In genomic region chr8:117116534-117116933, GRCm38 (mm10) we compare ENCODE assay signal across 23 mouse cellular contexts. TPM values are rescaled to one million over a fixed set of nuclear protein-coding genes. Genes with fewer than 3 reads are reported as not detected.
A peak's percentile ranks its signal among the peaks of the same experiment; 100 is the strongest.
DNase-seq lines count a peak whose midpoint lies in the region; ATAC-seq and TF ChIP-seq lines count a peak whose summit lies in the region.
"Had no signal": no experiment of that assay in that cellular context is flagged by ENCODE, and none has a peak within 500 bp of the region (broad histone marks: within the 10 kb centered on the region; RNA-seq: fewer than 3 reads in every experiment).

No protein-coding gene starts in this region.

- H3K79me2 ChIP-seq in MEL (ENCODE audit: control insufficient read depth, insufficient read depth, low read length, poor library complexity): no peaks in the 10 kb centered on the region

- H3K4me2 ChIP-seq in intestine, embryonic 15.5 days (replicated peaks): peak overlapping the region; percentile 44
- H3K4me2 ChIP-seq in stomach, embryonic 15.5 days: no peak overlapping the region
- H3K4me2 ChIP-seq: forebrain, embryonic 15.5 days had no signal

- TF ChIP-seq EP300 in MEL (IDR thresholded peaks at IDR 0.05; ENCODE audit: low read depth in 1 of 2, low read length in 2 of 2): no peak

- no peaks in the 10 kb centered on the region for H3K36me3 ChIP-seq in heart, embryonic 10.5 days
- H3K36me3 ChIP-seq in MEL (ENCODE audit: control insufficient read depth in 1 of 2, insufficient read depth in 2 of 2, low read length in 2 of 2): peaks cover 0 to 28% of the 10 kb centered on the region in 2 experiments; a peak in 2 of 4 replicates
- no peaks in the 10 kb centered on the region for H3K36me3 ChIP-seq in intestine, embryonic 15.5 days
- no peaks in the 10 kb centered on the region for H3K36me3 ChIP-seq in stomach, embryonic 15.5 days
- H3K36me3 ChIP-seq: embryonic facial prominence, embryonic 15.5 days; forebrain, embryonic 15.5 days; heart, embryonic 15.5 days; hindbrain, embryonic 12.5 days; limb, embryonic 13.5 days; liver, embryonic 13.5 days had no signal

- H3K4me3 ChIP-seq in heart, embryonic 10.5 days: no peak overlapping the region
- no peak overlapping the region for H3K4me3 ChIP-seq in MEL (ENCODE audit: control insufficient read depth in 1 of 2, insufficient read depth in 1 of 2, low read depth in 2 of 2, low read length in 2 of 2)
- H3K4me3 ChIP-seq in intestine, embryonic 15.5 days (replicated peaks): no peak overlapping the region
- no peak overlapping the region for H3K4me3 ChIP-seq in stomach, embryonic 15.5 days (replicated peaks)
- H3K4me3 ChIP-seq: embryonic facial prominence, embryonic 15.5 days; forebrain, embryonic 15.5 days; heart, embryonic 15.5 days; hindbrain, embryonic 12.5 days; layer of hippocampus, adult 2 months; left cerebral cortex, adult 2 months; limb, embryonic 13.5 days; liver, embryonic 13.5 days had no signal

- H3K27me3 ChIP-seq in heart, embryonic 10.5 days (ENCODE audit: insufficient read depth, poor library complexity, severe bottlenecking): no peaks in the 10 kb centered on the region
- H3K27me3 ChIP-seq in MEL (ENCODE audit: control insufficient read depth in 1 of 2, insufficient read depth in 2 of 2, low read length in 2 of 2): no peaks in the 10 kb centered on the region
- H3K27me3 ChIP-seq in intestine, embryonic 15.5 days (replicated peaks): no peaks in the 10 kb centered on the region
- H3K27me3 ChIP-seq in stomach, embryonic 15.5 days (replicated peaks): no peaks in the 10 kb centered on the region
- H3K27me3 ChIP-seq: embryonic facial prominence, embryonic 15.5 days; forebrain, embryonic 15.5 days; heart, embryonic 15.5 days; hindbrain, embryonic 12.5 days; limb, embryonic 13.5 days; liver, embryonic 13.5 days had no signal

- TF ChIP-seq POLR2A in MEL (IDR thresholded peaks at IDR 0.05; ENCODE audit: control insufficient read depth in 1 of 2, insufficient read depth in 1 of 2, low read depth in 1 of 2, low read length in 2 of 2, poor library complexity in 1 of 2): no peak

- H3K9me3 ChIP-seq in heart, embryonic 10.5 days: no peaks in the 10 kb centered on the region
- H3K9me3 ChIP-seq in MEL (replicated peaks; ENCODE audit: insufficient read depth, low read length): no peaks in the 10 kb centered on the region
- no peaks in the 10 kb centered on the region for H3K9me3 ChIP-seq in intestine, embryonic 15.5 days
- no peaks in the 10 kb centered on the region for H3K9me3 ChIP-seq in stomach, embryonic 15.5 days
- H3K9me3 ChIP-seq: embryonic facial prominence, embryonic 15.5 days; forebrain, embryonic 15.5 days; heart, embryonic 15.5 days; hindbrain, embryonic 12.5 days; limb, embryonic 13.5 days; liver, embryonic 13.5 days had no signal

- no peak for TF ChIP-seq RAD21 in MEL (IDR thresholded peaks at IDR 0.05; ENCODE audit: low read depth, low read length)

- no peak overlapping the region for H3K9ac ChIP-seq in MEL (ENCODE audit: control insufficient read depth, low read depth, low read length, poor library complexity, severe bottlenecking)
- H3K9ac ChIP-seq in intestine, embryonic 15.5 days: no peak overlapping the region
- H3K9ac ChIP-seq in stomach, embryonic 15.5 days: no peak overlapping the region
- H3K9ac ChIP-seq: embryonic facial prominence, embryonic 15.5 days; forebrain, embryonic 15.5 days; heart, embryonic 15.5 days; hindbrain, embryonic 12.5 days; limb, embryonic 13.5 days had no signal

- peaks cover 31% of the 10 kb centered on the region for H3K4me1 ChIP-seq in heart, embryonic 10.5 days
- peaks cover 5 to 37% of the 10 kb centered on the region in 2 experiments for H3K4me1 ChIP-seq in MEL (ENCODE audit: control insufficient read depth in 1 of 2, insufficient read depth in 2 of 2, low read length in 2 of 2)
- H3K4me1 ChIP-seq in intestine, embryonic 15.5 days (replicated peaks): peaks cover 17% of the 10 kb centered on the region
- peaks cover 8% of the 10 kb centered on the region; the same call in 1 of the 2 replicates for H3K4me1 ChIP-seq in stomach, embryonic 15.5 days

- ATAC-seq in intestine, embryonic 15.5 days: peak; percentile 60
- ATAC-seq in stomach, embryonic 15.5 days (ENCODE audit: insufficient read depth, low FRiP score, low read depth): no peak
- no peak for ATAC-seq in erythroblast, adult 5-6 weeks (replicated peaks; ENCODE audit: low FRiP score, poor library complexity, severe bottlenecking)
- ATAC-seq: CD4-positive, CD25-positive, alpha-beta regulatory T cell, adult 4 months; forebrain, embryonic 15.5 days had no signal

- 0 out of 2 replicates have a peak overlapping the region, but pooled peaks have one; percentile 74 for H3K27ac ChIP-seq in heart, embryonic 10.5 days
- H3K27ac ChIP-seq in MEL (ENCODE audit: control insufficient read depth, low read depth, low read length): peak overlapping the region; percentile 67
- peak overlapping the region; percentile 91 for H3K27ac ChIP-seq in intestine, embryonic 15.5 days
- peak overlapping the region; percentile 87 for H3K27ac ChIP-seq in stomach, embryonic 15.5 days
- H3K27ac ChIP-seq: embryonic facial prominence, embryonic 15.5 days; forebrain, embryonic 15.5 days; heart, embryonic 15.5 days; hindbrain, embryonic 12.5 days; layer of hippocampus, adult 2 months; left cerebral cortex, adult 2 months; limb, embryonic 13.5 days had no signal

- no peak for TF ChIP-seq CTCF in MEL (IDR thresholded peaks at IDR 0.05 in 2 of 3, conservative IDR thresholded peaks at IDR 0.05 in 1 of 3; ENCODE audit: control insufficient read depth in 1 of 3, insufficient read depth in 1 of 3, low read depth in 2 of 3, low read length in 3 of 3, poor library complexity in 1 of 3, severe bottlenecking in 1 of 3)

- 69% methylated on average over 7 of the region's 7 CpGs for WGBS in heart, embryonic 10.5 days
- 65% methylated on average over 7 of the region's 7 CpGs for WGBS in intestine, embryonic 15.5 days
- 55% methylated on average over 7 of the region's 7 CpGs for WGBS in stomach, embryonic 15.5 days

- DNase-seq in heart, embryonic 10.5 days (ENCODE audit: low spot score): no peak
- DNase-seq in heart, adult 11 months: no peak
- no peak for DNase-seq in MEL (ENCODE audit: low read depth, low spot score)
- no peak for DNase-seq in gastrocnemius, postnatal 25 days
- DNase-seq: adrenal gland, adult 8-10 months; gastrocnemius, postnatal 36 days had no signal

TF ChIP-seq in MEL, 35 proteins besides CTCF, POLR2A, EP300 and RAD21:
- TF ChIP-seq UBTF (IDR thresholded peaks at IDR 0.05; ENCODE audit: borderline replicate concordance, insufficient read depth, low read depth, low read length): no peak
- TF ChIP-seq ZMIZ1 (IDR thresholded peaks at IDR 0.05; ENCODE audit: low read depth, low read length): no peak
- no peak for TF ChIP-seq GATA1 (IDR thresholded peaks at IDR 0.05; ENCODE audit: low read depth, low read length)
- TF ChIP-seq SMC3 (IDR thresholded peaks at IDR 0.05; ENCODE audit: low read depth, low read length): no peak
- no peak for TF ChIP-seq USF1 (IDR thresholded peaks at IDR 0.05; ENCODE audit: low read depth, low read length)

RNA-seq across cellular contexts. Expression of gene Bco1, which starts 20.9 kb away (rescaled TPM):
- polyA plus RNA-seq in heart, embryonic 10.5 days (2016; fragmentation: Nextera tagmentation; extraction: Ambion mirVana): 0.14 and 2.8 TPM in 2 replicates
- total RNA-seq in MEL (2012; rRNA removed): 1.2 and 1.6 TPM in 2 replicates
- under 1 TPM in 1 of 2 experiments, not detected in 1; 0.70 TPM for polyA plus RNA-seq in MEL (2012; ENCODE audit: insufficient read depth in 1 of 2, insufficient read length in 2 of 2, low read depth in 1 of 2, low replicate concordance in 2 of 2, missing spikeins in 1 of 2)
- polyA plus RNA-seq in intestine, embryonic 15.5 days (2015; fragmentation: Nextera tagmentation; extraction: Ambion mirVana): 1.2 and 1.4 TPM in 2 replicates
- 1.1 and 1.2 TPM in 2 replicates for polyA plus RNA-seq in stomach, embryonic 15.5 days (2015; fragmentation: Nextera tagmentation; extraction: Ambion mirVana)
- total RNA-seq in erythroblast, adult 5-6 weeks (2015; ENCODE audit: low replicate concordance): not detected in 2 replicates
- not detected in 2 replicates for total RNA-seq in erythroblast, adult 5-6 weeks (2017; ENCODE audit: low replicate concordance)
- total RNA-seq in gastrocnemius, postnatal 25 days (2021): not detected
- total RNA-seq: heart, postnatal 25 days; layer of hippocampus, adult 2 months; layer of hippocampus, postnatal 14 days; left cerebral cortex, adult 2 months; left cerebral cortex, postnatal 25 days had no signal
- polyA plus RNA-seq: CD4-positive, CD25-positive, alpha-beta regulatory T cell, adult 4 months; heart, embryonic 15.5 days; midbrain, embryonic 14.5 days had no signal

RNA-seq across cellular contexts. Expression of gene Pkd1l2, which starts 34.3 kb away (rescaled TPM):
- polyA plus RNA-seq in heart, embryonic 10.5 days (2016; fragmentation: Nextera tagmentation; extraction: Ambion mirVana): 0.03 TPM in 1 of 2 replicates, not detected in the other
- total RNA-seq in MEL (2012; rRNA removed): 0.92 and 1.5 TPM in 2 replicates
- under 1 TPM in 1 of 2 experiments, not detected in 1; 0.86 TPM for polyA plus RNA-seq in MEL (2012; ENCODE audit: insufficient read depth in 1 of 2, insufficient read length in 2 of 2, low read depth in 1 of 2, low replicate concordance in 2 of 2, missing spikeins in 1 of 2)
- polyA plus RNA-seq in intestine, embryonic 15.5 days (2015; fragmentation: Nextera tagmentation; extraction: Ambion mirVana): 0.21 TPM in 1 of 2 replicates, not detected in the other
- 0.10 and 0.18 TPM in 2 replicates for polyA plus RNA-seq in stomach, embryonic 15.5 days (2015; fragmentation: Nextera tagmentation; extraction: Ambion mirVana)
- not detected in 2 replicates for total RNA-seq in erythroblast, adult 5-6 weeks (2015; ENCODE audit: low replicate concordance)
- not detected in 2 replicates for total RNA-seq in erythroblast, adult 5-6 weeks (2017; ENCODE audit: low replicate concordance)
- under 1 TPM; 0.08 to 0.19 TPM for total RNA-seq in gastrocnemius, postnatal 25 days (2021)
- total RNA-seq: common myeloid progenitor, adult 5-6 weeks; heart, postnatal 25 days had no signal
- polyA plus RNA-seq: CD4-positive, CD25-positive, alpha-beta regulatory T cell, adult 4 months; forebrain, embryonic 15.5 days; hindbrain, embryonic 12.5 days; limb, embryonic 13.5 days had no signal

RNA-seq across cellular contexts. Expression of gene Gan, which starts 41.4 kb away (rescaled TPM):
- polyA plus RNA-seq in heart, embryonic 10.5 days (2016; fragmentation: Nextera tagmentation; extraction: Ambion mirVana): 1.9 TPM in 2 replicates
- 8.2 and 8.7 TPM in 2 replicates for total RNA-seq in MEL (2012; rRNA removed)
- 1 to 10 TPM in 1 of 2 experiments, not detected in 1; 5.6 TPM for polyA plus RNA-seq in MEL (2012; ENCODE audit: insufficient read depth in 1 of 2, insufficient read length in 2 of 2, low read depth in 1 of 2, low replicate concordance in 2 of 2, missing spikeins in 1 of 2)
- polyA plus RNA-seq in intestine, embryonic 15.5 days (2015; fragmentation: Nextera tagmentation; extraction: Ambion mirVana): 2.1 and 2.5 TPM in 2 replicates
- 2.3 and 2.8 TPM in 2 replicates for polyA plus RNA-seq in stomach, embryonic 15.5 days (2015; fragmentation: Nextera tagmentation; extraction: Ambion mirVana)
- 18.1 and 25.9 TPM in 2 replicates for total RNA-seq in erythroblast, adult 5-6 weeks (2015; ENCODE audit: low replicate concordance)
- 29.7 and 31.4 TPM in 2 replicates for total RNA-seq in erythroblast, adult 5-6 weeks (2017; ENCODE audit: low replicate concordance)
- 1 to 10 TPM; 4.0 to 4.9 TPM for total RNA-seq in gastrocnemius, postnatal 25 days (2021)
